Mouse (Mus musculus): Measurements from ENCODE around the gene St6galnac4.

Gene St6galnac4

DNA sequence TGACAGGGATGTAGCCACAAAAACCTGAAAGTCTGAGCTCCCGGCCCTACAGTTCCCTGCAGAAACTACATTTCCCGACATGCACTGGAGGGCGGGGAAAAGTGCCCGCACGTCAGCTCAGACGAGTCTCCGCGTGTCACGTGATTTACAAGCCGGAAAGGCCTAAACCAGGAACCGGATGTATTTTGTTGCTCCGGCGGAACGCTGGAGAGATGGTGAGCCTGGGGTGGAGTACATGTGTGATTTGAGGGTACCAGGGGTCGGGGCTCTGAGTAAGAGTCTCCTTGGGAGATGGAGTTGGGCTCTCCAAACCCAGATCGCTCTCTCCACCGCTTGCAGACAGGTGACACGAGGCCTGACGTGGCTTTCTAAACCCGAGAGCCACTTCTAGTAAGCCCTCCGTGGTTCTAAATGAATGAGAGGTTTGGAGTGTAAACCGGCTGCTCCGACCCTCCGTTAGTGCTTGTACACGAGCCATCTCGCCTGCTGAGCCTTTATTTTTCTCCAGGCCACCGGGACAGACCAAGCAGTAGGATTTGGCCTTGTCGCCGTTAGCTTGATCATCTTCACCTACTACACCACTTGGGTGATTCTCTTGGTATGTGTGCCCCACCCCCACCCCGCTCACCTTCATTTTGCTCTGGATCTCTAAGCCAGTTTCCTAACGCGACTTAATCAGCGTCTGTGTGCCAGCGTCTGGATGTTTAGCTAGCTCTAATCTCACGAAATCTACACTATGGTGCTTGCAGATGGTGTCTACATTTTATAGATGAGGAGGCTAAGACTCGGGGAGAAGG is 16.0 kb upstream of the St6galnac4 start, which contains the start of gene Dpm2:
Dpm2 (plus strand) TSS at position 161 of the 797 bp plus-strand sequence.
- DNase-seq (ENCODE audit: low read depth, low spot score) = peak; percentile 94

DNA sequence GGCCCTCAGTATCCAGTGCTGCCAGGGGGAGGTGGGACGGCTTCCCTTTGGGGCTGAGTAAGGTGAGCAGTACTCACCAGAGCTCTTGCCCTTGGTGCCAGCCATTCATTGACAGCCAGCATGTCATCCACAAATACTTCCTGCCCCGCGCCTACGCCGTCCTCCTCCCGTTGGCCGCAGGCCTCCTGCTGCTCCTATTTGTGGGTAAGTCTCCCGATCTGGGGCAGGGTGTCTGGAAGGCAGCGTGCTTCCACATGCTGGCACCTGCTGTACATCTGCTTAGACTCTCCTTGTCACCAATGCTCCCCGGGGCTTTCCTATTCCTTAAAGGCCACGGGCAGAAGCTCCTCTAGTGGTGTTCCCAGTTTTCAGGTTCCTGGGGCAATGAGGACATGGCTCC is 14.7 kb upstream of the St6galnac4 start:
- DNase-seq (ENCODE audit: low read depth, low spot score) = no peak

DNA sequence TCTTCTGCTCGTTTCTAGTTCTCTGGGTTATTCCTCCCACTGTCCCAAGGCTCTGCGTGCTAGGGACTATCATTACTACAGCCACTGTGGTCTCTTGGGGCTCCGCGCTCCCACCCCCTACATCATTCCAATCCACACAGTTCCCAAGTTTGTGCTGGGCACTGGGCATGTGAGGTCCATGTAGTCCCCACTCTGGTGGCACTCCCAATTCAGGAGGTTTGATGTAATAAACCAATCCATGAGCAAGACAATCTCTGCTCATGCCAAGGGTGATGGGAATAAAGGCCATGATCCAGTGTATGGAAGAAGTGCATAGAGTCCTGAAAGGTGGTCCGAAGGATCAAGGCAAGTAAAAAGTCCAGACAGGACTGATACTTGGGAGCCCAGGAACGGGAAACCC is 12.4 kb upstream of the St6galnac4 start, which contains the start of gene Pip5kl1:
Pip5kl1 (plus strand) TSS at position 301 of the 400 bp plus-strand sequence.
- no peak for DNase-seq (ENCODE audit: low read depth, low spot score)

DNA sequence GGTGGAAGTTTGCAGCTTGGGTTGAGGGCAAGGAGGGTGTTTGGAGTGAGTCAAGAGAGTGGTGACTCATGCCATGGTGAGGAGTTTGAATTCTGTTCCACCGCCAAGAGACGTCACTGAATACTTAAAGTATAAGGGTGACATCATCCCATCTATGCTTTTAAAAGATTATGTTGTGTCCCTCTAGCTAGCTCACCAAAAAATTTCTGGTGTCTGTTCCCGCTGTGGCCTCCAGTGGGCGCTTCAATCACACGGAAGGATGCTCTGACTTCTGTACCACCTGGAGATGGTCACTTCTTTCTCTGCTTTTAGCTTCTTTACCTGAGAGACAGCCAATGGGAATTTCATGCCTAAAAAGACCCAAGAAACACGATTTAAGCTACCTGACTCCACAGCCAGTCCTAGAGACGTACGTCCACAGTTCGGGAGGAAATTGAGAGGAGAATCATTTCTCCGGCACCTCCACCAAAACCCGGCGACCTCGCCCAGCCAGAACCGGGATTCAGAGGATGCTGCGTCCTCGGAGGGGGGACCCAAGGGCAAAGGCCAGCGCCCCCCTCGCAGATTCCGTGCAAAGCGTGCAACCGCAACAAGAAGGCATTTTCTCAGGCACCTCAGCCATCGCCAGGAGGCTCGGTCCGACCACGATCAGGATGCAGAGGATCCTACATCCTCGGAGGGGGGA is 11.9 kb upstream of the St6galnac4 start:
- DNase-seq (ENCODE audit: low read depth, low spot score) = peak; percentile 81

DNA sequence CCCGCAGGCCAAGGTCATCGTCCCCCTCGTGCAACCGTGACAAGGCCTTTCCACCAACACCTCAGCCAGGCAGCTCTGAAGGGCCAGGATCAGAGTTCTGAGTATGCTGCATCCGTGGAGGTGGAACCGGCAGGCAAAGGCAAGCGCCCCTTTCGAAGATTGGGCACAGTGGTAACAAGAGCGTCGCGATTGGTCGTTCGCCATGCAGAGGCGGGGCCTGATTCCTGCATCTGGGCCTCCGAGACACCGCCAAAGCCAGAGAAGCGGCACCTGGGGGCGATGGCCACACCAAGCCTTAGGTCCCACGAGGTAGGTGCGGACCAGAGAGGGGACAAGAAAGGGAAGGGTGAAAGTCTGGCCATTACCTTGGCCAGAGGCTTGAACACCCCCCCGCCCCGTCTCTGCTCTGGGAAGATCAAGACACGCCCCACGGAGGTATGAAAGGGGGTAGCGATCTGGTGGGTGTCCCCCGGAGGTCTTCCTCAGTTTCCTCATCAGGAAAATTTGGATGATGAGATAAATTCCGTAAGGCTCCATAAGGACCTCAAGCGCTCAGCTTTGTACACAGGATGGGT is 11.2 kb upstream of the St6galnac4 start, which contains the start of gene 9430097D07Rik:
9430097D07Rik (minus strand) TSS at position 99 of the 575 bp plus-strand sequence.
- DNase-seq (ENCODE audit: low read depth, low spot score) = peak; percentile 81

DNA sequence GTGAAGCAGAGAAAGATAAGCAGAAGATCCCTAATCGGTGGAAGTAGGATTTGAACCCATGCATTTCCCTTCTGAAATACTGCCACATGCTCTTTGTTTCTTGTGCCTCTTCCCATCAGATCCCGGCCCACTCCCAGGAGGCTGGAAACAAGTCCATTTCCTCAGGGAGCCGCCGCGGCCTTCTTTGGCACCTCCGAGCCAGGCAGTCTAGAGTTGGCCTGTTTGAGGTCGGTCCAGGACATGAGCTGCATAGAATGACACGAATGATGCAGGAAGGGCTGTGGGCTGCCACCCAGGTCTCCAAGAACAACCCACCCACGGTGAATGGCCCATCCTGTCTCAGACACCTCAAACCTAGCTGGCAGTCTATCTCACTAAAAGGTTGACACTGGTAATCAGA is 10.4 kb upstream of the St6galnac4 start:
- DNase-seq (ENCODE audit: low read depth, low spot score) = no peak

DNA sequence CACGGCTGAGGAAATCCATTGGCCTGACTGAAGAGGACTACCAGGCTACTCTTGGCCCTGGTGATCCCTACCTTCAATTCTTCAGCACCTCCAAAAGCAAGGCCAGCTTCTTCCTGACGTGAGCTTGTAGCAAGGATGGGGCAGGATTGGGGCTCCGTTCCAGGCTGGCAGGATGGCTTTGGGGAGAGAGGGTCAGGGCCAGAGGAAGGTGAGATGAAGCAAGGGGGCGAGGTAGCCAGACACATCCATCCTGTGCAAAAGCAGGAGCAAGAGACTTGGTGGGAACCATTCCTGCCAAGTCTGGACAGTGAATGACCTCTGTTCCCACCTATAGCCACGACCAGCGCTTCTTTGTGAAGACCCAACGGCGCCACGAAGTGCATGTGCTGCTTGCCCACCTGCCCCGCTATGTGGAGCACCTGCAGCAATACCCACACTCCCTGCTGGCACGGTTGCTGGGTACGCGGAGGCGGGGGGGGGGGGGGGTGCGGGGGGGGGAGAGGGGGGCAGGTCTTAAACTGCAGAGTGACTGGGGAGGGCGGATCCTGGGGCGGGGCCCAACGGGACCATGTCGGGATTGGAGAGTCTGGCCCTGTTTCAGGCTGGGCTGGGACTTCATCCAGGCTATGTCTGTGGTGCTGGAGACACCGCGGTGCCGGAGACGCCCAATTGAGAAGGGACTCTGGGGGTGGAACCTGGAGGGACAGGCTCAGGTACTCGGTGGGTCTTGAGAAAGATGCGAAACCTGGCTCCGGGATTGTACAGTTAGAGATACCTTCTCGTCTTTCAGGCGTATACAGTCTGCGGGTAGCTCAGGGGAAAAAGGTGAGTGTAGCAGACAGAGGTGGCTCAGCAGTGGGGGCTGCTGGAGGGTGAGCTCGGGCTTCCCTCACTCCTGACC is 8.5 kb upstream of the St6galnac4 start:
- DNase-seq (ENCODE audit: low read depth, low spot score) = no peak

DNA sequence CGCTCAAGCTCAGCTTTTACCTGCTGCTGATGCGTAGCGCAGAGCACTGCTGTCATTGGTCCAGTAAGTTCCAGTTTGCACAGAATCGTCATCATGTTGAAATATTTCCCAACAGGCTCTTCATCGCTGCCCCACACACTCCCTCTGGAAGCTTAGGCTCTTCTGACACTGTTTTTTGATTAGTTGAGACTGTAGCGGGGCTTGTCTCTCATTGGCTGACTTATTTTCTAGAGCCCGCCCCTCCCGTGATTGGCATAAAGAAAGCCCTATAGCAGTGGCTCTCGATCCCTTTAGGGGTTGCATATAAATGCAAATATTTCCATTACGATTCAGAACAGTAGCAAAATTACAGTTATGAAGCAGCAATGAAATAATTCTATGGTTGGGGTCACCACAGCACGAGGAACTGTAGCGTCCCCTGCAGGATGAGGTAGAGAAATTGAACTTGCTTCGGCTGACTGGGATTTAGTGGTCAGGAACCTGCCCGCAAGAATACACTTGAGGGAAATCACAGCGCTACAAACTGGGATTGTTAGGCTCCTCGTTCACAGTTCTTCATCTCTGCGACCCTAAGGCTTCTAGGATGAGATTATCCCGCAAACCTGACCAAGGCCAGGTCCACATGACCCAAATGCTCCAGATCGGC is 5.3 kb upstream of the St6galnac4 start:
- DNase-seq (ENCODE audit: low read depth, low spot score) = no peak

DNA sequence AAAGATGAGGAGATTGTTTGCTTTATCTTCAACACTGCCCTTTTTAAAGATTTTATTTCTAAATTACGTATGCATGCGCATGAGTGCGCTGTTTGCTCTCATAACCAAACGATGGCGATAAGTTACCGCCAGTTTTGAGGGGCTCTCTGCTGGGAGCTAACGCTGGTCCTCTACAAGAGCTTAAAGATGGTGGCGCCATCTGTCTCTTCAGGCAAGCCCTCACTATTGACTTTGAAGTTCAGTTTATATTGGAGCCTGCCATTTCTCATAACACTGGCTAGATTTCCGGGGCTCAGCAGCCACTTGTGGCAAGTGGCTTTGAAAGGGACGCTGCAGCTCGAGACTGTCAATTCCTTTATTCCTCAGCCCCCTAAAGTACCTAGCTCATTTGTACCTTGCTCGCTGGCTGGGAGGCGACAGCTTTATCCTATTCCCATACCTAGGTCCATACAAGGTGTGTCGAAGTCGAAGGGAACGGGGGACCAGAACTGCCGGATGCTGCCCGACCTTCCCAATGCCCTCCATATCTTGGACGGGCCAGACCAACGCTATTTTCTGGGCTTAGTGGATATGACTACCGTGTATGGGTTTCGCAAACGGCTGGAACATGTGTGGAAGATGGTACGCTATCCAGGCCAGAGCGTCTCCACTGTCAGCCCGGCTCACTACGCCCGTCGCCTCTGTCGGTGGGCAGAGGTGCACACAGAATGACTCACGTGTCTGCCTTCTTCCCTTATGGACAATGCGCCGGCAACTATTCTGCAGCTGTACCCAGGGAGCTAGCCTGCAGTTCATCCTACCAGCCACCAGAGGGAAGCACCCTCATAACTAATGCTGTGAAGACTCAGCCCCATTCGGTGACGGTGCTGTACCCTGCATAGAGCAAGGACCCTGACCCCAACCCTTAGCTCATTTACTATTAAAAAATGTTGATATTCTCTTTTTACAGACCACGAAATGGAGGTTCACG is 3.8 kb upstream of the St6galnac4 start:
- peak; percentile 89 for DNase-seq (ENCODE audit: low read depth, low spot score)

DNA sequence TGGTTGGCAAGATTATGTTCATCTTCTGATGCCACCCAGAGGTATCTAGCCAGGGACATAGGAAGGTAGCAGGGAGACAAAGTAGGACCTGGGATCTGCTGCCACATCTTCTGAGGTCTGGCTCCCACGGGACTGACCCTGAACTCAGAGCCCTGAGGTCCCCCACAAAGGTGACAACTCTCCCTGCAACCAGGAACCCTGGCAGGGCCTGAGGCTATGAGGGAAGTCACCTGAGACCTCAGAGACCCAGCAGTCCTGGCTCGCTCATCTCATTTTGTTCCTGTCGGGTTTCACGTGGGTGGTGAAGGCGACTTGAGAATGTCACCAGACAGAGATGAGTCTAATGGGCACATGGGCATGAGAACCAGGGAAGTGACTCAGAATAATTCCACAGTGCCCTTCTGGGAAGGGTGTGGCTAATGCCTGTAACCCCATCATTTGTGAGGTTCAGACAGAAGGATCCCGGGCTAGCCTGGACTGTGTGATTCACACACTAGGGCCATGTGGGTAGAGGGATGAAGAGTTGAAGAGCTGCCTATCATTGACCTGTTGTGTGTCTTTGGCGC is 1.7 kb upstream of the St6galnac4 start:
- DNase-seq (ENCODE audit: low read depth, low spot score) = no peak

DNA sequence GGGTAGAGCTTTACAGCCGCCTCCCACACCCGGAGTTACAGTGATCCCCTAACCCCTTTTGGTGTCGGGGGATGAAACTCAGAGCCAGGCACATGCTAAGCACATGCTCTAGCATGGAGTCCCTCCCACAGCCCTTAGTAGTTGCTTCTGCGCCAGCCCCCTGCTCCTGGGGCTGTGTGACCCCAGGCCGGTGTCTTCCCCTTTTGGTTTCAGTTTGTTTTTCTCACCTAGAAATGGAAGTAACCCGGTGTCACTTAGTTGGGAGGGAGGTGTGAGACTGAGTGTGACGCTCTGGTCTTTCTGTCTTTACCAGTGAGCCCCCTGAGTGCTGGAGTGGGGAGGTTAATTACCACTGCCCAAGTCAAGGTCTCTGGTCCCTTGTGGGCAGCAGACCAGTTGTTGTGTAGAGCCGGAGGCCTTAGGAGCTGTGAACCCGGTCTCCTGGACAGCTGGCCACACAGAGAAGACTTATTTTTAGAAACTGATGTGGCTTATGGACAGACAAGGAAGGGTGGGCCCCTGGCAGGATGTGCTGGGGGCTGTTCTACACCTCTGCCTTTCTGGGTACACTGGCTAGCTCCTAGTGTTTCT is 931 bp downstream of the St6galnac4 start:
- peak; percentile 71 for DNase-seq (ENCODE audit: low read depth, low spot score)

DNA sequence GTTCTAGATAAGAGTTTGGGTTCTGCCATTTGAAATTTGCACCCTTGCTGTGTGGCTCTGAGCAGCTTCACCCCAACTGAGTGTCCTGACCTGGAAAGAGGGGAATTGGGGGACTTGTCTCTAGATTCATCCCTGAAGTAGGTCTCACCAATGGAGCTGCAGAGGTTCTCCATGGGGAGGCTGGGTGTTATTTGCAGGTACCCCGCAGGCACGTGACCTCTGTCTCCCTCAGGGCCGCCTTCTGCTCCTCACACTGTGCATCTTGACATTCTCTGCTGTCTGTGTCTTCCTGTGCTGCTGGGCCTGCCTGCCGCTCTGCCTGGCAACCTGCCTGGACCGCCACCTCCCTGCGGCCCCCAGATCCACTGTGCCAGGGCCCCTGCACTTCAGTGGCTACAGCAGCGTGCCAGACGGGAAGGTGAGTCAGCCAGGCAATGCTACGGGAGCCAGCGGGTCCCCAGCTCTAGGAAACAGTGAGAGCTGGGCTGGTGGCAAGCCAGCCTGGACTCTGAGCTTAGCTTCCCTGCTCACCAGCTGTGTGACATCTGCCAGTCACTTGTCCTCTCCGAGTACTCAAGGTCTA is 2.4 kb downstream of the St6galnac4 start:
- DNase-seq (ENCODE audit: low read depth, low spot score) = no peak

DNA sequence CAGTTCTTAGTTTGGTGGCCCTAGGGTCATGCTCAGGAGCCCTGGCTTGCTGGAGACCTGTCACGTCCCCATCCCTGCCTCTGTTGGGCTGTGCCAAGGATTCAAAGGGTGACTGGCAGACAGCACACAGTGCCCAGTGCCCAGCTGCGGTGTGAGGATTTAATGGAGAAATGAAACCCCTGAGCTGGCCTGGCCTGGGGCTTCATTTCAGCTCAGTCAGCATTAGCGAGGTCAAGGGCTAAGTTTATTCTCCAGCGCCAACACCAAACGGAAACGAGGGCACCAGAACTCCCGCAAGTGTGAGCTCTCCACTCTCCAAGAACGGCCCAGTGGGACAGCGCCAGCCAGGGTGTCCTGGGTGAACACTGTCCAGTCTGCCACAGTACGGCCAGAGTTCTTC is 3.3 kb downstream of the St6galnac4 start:
- no peak for DNase-seq (ENCODE audit: low read depth, low spot score)

DNA sequence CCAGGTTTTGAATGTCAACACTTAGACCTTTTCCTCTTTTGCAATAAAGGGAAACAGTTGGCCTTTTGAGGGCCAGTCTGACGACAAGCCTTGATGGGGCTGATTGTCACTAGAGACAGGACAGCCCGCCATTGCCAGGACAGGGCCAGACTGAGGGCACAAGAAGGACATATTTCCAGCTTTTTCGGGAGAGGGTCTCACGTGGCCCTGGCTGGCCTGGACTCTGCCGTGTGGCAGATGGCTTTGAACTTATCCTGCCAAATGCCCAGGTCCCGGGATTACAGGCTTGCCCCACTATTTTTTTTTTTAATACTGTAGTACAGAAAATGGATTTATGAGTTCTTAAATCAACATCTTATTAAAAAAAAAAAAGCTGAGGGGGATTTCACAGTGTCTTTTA is 4.4 kb downstream of the St6galnac4 start:
- no peak for DNase-seq (ENCODE audit: low read depth, low spot score)

DNA sequence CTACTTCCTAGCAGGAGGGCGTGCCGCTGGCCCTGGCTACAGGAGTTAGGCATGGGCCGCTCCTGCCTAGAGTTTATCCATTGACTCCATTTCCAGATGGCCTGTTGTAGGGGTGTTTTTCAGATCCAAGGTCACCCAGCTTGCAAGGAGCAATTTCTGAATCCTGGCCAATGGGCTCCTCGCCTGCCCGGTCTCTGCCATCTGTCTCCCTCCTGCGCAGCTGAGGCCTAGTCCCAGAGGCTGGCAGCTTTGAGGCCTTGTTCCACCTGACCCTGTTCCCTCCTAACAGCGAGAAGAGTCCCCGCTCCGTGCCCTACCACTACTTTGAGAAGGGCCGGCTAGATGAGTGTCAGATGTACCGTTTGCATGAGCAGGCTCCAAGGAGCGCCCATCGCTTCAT is 9.8 kb downstream of the St6galnac4 start:
- no peak for DNase-seq (ENCODE audit: low read depth, low spot score)

DNA sequence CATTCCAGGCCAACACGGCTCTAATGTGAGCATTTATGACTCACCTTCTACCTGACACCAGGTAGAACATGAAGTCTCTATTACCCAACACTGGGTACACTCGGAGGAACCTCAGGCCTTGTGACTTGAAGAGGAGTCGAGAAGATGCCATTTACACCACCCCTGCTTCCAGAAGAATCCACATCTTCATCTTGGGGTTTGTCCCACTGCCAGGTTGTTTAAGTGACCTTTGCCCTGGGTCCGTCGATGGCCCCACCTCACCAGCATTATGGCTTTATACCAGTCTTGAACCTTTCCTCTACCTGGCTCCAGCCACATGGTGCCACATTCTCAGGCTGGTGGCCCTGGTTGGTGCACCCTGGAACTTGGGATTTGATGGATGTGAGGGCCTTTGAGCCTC is 10.4 kb downstream of the St6galnac4 start:
- DNase-seq (ENCODE audit: low read depth, low spot score) = no peak

DNA sequence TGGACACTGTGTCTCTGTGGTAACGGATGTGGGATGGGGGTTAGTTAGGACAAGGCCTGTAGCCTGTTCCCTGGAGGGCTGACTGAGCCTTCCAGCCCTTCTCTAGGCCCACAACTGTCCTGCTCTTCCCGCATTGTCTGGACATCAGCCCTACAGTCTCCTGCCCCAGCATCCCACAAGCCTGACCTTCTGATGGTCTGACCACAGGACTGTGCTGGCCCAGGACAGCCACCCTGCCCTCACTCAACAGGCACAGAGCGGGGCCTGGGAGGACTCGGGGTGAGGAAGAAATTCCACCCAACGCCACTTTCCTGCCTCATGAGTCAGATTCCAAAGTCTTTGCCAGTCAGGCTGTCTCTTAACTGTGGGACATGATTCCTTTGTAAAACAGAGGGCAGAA is 10.8 kb downstream of the St6galnac4 start:
- no peak for DNase-seq (ENCODE audit: low read depth, low spot score)

DNA sequence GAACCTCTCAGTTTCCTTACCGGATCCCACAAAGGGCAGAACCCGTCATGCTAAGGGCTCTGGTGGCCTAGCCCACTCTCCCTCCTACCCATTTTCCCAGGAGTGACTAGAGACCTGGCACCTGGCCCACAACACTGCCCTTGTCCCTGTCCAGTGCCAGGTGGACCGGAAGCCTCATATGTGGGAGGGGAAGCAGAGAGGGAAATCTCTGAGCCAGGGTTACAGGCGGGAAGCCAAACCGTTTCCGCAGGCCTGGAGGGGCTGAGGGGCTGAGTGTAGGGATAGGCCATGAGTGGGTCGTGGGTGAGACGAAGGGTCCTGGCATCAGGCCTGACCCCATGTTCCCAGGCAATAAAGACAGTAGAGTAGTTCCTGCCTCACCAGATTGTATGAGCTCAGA is 11.6 kb downstream of the St6galnac4 start:
- no peak for DNase-seq (ENCODE audit: low read depth, low spot score)

DNA sequence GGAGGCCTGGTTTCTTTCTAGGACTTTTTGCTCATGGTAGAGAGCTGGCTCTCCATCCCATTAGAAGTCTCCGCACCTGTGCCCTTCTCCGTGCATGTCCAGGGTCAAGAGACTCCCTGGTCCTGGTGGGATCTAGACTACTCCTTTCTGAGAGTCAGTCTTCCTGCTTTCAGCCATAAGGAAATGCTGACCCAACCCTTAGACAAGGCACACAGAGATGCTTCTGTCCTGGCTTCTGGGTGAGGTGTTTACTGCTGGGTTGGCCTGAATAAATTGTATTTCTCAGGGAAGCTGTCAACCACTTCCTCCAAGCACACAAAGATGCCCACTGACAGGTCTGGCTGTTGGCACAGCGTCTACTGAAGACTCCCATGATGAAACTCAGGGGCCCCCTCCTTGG is 12.5 kb downstream of the St6galnac4 start, which contains the start of gene St6galnac6:
St6galnac6 (plus strand) TSS at position 301 of the 400 bp plus-strand sequence.
- no peak for DNase-seq (ENCODE audit: low read depth, low spot score)

All from CD4-positive, CD25-positive, alpha-beta regulatory T cell, adult 2 months (primary cell).